Mouse (Mus musculus) forebrain, embryonic 11.5 days (tissue): ENCODE measurements around the gene Taf4. TPM values are rescaled to one million over a fixed set of nuclear protein-coding genes. Genes with fewer than 3 reads are reported as not detected.

Source experiments
- ATAC-seq: fragments of 200-750 bp; cut with Nextera tagmentation; replicated peaks from 2 replicates; pipeline ENCODE4 v1.8.0; 2017; ENCODE audit warnings: moderate TSS enrichment; ENCODE audit not compliant: low FRiP score
- DNase-seq: peaks from one replicate; pipeline ENCODE4 v3.0.0-alpha.2; 2017; ENCODE audit warnings: low spot score
- H3K27ac ChIP-seq: fragments of 300-500 bp; sonication (generic); 2 replicates; pipeline ENCODE4 v1.5.1; 2014; ENCODE audit warnings: low read depth, low read length
- H3K27me3 ChIP-seq: fragments of 300-500 bp; sonication (generic); 2 replicates; pipeline ENCODE4 v1.6.1; 2014; ENCODE audit warnings: mild to moderate bottlenecking, low read length, mixed read lengths; ENCODE audit not compliant: control insufficient read depth, insufficient read depth
- H3K36me3 ChIP-seq: fragments of 300-500 bp; sonication (generic); 2 replicates; pipeline ENCODE4 v1.6.1; 2014; ENCODE audit warnings: mild to moderate bottlenecking, low read length, moderate library complexity, mixed read lengths; ENCODE audit not compliant: control insufficient read depth, insufficient read depth
- H3K4me1 ChIP-seq: fragments of 300-500 bp; sonication (generic); replicated peaks from 2 replicates; pipeline ENCODE4 v1.6.1; 2014; ENCODE audit warnings: low read length, mixed read lengths; ENCODE audit not compliant: control insufficient read depth, insufficient read depth
- H3K4me2 ChIP-seq: fragments of 300-500 bp; sonication (generic); 2 replicates; pipeline ENCODE4 v1.6.1; 2014; ENCODE audit warnings: low read depth, mild to moderate bottlenecking, low read length, moderate library complexity, mixed read lengths; ENCODE audit not compliant: severe bottlenecking
- H3K4me3 ChIP-seq: fragments of 300-500 bp; sonication (generic); 2 replicates; pipeline ENCODE4 v1.5.1; 2014; ENCODE audit warnings: low read depth, low read length
- H3K9ac ChIP-seq: fragments of 300-500 bp; sonication (generic); 2 replicates; pipeline ENCODE4 v1.6.1; 2014; ENCODE audit warnings: low read length
- H3K9me3 ChIP-seq: fragments of 300-500 bp; sonication (generic); 2 replicates; pipeline ENCODE4 v1.6.1; 2016; ENCODE audit warnings: low read length, mixed read lengths; ENCODE audit not compliant: control insufficient read depth
- WGBS: fragments of 180-500 bp; shearing (Covaris S2); extraction: QIAGEN DNeasy Blood & Tissue Kit; methylation state at CpG from one replicate; pipeline ENCODE4 v1.1.7; 2014; 5-methylcytosine and 5-hydroxymethylcytosine counted together
- polyA plus RNA-seq: library from polyadenylated mRNA; unstranded; fragments of >200 nt; fragmentation: Nextera tagmentation; extraction: Ambion mirVana; gene quantifications from 2 replicates; pipeline ENCODE4 v1.2.1, GENCODE M21; 2014

Gene Taf4
- polyA plus RNA-seq, 1 experiment from 2014 or later = 8.2 TPM

DNA sequence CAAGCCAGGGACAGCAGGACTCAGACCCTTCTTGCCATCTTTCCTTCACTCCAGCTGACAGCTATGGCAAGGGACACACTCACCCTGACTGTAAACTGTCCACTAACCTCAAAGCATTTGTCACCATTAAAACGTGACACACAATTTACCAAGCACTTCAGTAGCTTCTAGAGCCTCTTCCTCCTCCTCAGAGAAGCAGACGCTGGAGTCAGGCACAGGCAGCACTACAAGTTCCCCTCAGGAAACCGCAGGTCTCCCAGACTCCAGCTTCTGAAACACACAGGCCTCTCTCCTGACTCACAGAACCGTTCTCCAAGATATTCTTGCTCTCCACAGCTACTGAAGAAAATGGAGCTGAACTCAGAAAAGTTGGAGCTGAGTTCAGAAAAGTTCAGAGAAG lies 39.4 kb downstream of the Taf4 start:
- no peak overlapping the region for H3K27ac ChIP-seq
- H3K4me3 ChIP-seq = no peak overlapping the region
- no peaks in the 10 kb centered on the region for H3K9me3 ChIP-seq
- ATAC-seq (no peak), DNase-seq (no peak)
- no peak overlapping the region for H3K9ac ChIP-seq
- H3K4me2 ChIP-seq = no peak overlapping the region
- no peaks in the 10 kb centered on the region for H3K4me1 ChIP-seq
- WGBS = 87% methylated on average over 4 of the region's 4 CpGs
- no peaks in the 10 kb centered on the region for H3K36me3 ChIP-seq
- H3K27me3 ChIP-seq = no peaks in the 10 kb centered on the region

DNA sequence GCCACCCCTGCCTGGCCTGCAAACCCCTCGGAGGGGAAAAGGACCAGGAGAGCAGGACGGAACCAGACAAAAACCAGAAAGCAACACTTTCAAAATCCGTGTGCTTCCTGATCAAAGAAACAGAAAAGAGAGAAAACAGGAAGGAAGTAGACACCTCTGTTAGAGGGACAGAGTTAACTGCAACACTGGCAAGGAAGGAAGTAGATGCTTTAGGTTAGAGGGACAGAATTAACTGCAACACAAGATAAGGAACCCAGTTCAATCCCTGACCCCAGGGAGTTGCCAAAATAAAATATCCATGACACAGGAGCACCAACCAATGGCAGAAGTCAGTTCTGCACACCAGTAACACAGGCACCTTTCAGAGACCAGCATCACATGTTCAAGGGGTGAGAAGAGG lies 42.3 kb downstream of the Taf4 start:
- ATAC-seq = no peak
- no peaks in the 10 kb centered on the region for H3K4me1 ChIP-seq
- H3K4me3 ChIP-seq = no peak overlapping the region
- WGBS = 83% methylated on average over 3 of the region's 3 CpGs
- no peaks in the 10 kb centered on the region for H3K36me3 ChIP-seq
- H3K9ac ChIP-seq = no peak overlapping the region
- H3K9me3 ChIP-seq = no peaks in the 10 kb centered on the region
- no peak overlapping the region for H3K27ac ChIP-seq
- H3K4me2 ChIP-seq = no peak overlapping the region
- H3K27me3 ChIP-seq = no peaks in the 10 kb centered on the region
- no peak for DNase-seq

DNA sequence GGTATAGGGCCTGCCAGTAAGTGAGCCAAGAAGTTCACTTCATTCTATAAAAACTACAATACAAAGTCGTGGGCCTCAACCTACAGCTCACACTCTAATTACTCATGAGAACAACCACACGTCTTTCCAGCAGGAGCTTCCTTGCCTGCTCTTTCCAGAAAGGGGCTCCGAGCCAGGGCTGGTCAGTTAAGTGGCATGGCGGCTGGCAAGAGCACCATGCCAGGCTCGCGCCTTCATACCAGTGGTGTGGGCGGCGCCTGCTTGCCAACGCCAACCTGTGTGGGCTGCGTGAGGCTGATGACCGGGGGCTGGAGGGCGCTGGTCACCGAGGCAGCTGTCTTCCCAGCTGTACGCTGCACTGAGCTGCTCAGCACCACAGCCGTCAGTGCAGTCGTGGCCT lies 44.7 kb downstream of the Taf4 start:
- Histone ChIP-seq H3K9ac (no peak overlapping the region), H3K9me3 (no peaks in the 10 kb centered on the region), H3K36me3 (no peaks in the 10 kb centered on the region; the same call in 1 of the 2 replicates), H3K4me3 (no peak overlapping the region), H3K27me3 (no peaks in the 10 kb centered on the region), H3K4me2 (no peak overlapping the region), H3K27ac (no peak overlapping the region), H3K4me1 (no peaks in the 10 kb centered on the region)
- ATAC-seq = no peak
- no peak for DNase-seq
- 92% methylated on average over 16 of the region's 16 CpGs for WGBS

DNA sequence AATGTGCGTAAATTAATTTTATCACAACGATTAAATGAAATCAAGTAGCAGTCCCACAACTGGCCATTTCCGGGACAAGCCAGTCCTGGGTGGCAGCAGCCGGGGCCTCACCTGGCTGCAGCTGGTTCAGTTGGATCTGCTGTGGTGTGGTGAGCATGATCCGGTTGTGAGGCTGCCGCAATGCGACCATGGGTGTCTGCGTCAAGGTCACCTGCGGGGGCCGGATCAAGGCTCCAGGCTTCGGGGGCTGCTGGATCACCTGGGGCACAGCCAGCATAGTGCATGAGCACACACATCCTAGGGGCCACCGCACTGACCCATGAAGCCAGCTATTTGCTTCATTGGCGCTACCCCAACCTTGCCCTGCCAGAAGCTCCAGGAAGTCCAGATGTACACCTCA lies 47.3 kb downstream of the Taf4 start:
- Histone ChIP-seq H3K36me3 (peaks cover under 1% of the 10 kb centered on the region), H3K9me3 (no peaks in the 10 kb centered on the region), H3K4me3 (no peak overlapping the region), H3K9ac (no peak overlapping the region), H3K4me1 (no peaks in the 10 kb centered on the region), H3K4me2 (no peak overlapping the region), H3K27me3 (no peaks in the 10 kb centered on the region), H3K27ac (no peak overlapping the region)
- WGBS = 95% methylated on average over 13 of the region's 13 CpGs
- DNase-seq (no peak), ATAC-seq (no peak)

DNA sequence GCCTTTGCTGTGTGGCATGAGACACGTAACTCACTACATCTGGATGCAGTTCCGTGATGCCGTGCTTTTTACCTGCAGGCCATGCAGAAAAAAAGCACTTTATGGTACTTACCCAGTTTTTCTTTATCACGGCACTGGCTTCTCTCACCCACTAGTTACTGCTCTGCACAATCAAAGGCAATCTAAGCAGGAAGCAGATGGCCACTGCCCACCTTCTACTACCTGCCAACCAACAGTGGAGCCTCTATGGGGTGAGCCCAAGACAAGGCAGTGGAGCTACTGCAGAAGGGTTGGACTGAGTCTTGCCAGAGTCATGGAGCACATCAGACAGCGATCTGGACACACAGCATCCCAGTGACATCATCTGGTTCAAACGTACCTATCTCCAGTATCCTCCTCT lies 52.4 kb downstream of the Taf4 start:
- Histone ChIP-seq H3K36me3 (peaks cover 20% of the 10 kb centered on the region), H3K27me3 (no peaks in the 10 kb centered on the region), H3K4me2 (no peak overlapping the region), H3K4me3 (no peak overlapping the region), H3K4me1 (no peaks in the 10 kb centered on the region), H3K9me3 (no peaks in the 10 kb centered on the region), H3K27ac (no peak overlapping the region), H3K9ac (no peak overlapping the region)
- DNase-seq = no peak
- no peak for ATAC-seq
- 94% methylated on average over 6 of the region's 6 CpGs for WGBS

DNA sequence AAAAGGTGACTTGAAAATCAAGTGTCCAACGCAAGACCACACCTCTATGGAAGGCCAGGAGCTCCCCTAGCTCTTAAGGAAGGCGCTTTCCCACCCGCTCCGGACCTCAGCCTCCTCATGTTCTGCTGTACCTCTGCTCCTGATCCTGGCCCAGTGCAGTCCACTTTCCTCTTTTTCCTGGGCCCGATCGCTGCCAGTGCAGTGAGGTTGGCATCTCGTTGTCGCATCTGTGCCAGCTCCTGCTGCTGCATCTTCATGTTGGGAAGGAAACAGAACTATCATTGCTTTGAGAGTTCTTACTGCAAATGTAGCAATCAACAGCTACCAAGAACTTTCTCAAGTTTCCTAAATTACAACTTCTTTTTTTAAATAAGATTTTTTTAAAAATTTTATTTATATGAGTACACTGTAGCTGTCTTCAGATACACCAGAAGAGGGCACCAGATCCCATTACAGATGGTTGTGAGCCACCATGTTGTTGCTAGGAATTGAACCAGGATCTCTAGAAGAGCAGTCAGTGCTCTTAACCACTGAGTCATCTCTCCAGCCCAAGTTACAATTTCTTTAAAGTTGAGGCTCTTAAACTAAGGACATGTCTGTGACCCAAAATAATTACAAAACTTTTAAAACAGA lies 55.3 kb downstream of the Taf4 start:
- H3K27me3 ChIP-seq = no peaks in the 10 kb centered on the region
- H3K27ac ChIP-seq = no peak overlapping the region
- H3K4me1 ChIP-seq = no peaks in the 10 kb centered on the region
- H3K36me3 ChIP-seq = peaks cover 20% of the 10 kb centered on the region
- ATAC-seq = no peak
- H3K4me3 ChIP-seq = no peak overlapping the region
- no peaks in the 10 kb centered on the region for H3K9me3 ChIP-seq
- no peak overlapping the region for H3K4me2 ChIP-seq
- no peak overlapping the region for H3K9ac ChIP-seq
- WGBS = 96% methylated on average over 8 of the region's 8 CpGs
- DNase-seq = no peak

DNA sequence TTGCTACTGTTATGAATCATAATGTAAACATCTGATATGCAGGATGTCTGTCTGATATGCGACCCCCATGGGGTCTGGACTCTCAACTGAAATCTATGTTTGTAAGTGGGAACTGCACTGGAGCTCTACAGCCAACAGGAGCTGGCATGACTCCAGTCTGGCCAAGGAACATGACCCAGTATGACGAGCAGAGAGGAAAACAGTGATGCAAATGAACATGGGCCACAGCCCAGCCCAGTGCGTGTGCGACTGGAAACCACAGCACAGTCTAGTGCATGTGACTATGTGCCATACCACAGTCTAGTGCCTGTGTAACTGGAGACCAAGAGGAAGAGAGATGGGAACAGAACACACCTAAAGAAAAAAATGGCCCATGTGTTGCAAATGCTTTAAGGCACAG lies 56.4 kb downstream of the Taf4 start:
- no peak for DNase-seq
- no peaks in the 10 kb centered on the region for H3K4me1 ChIP-seq
- no peak for ATAC-seq
- WGBS = 92% methylated on average over 4 of the region's 4 CpGs
- no peak overlapping the region for H3K4me3 ChIP-seq
- H3K27ac ChIP-seq = no peak overlapping the region
- no peaks in the 10 kb centered on the region for H3K27me3 ChIP-seq
- peaks cover 20% of the 10 kb centered on the region for H3K36me3 ChIP-seq
- no peak overlapping the region for H3K4me2 ChIP-seq
- no peak overlapping the region for H3K9ac ChIP-seq
- no peaks in the 10 kb centered on the region for H3K9me3 ChIP-seq

DNA sequence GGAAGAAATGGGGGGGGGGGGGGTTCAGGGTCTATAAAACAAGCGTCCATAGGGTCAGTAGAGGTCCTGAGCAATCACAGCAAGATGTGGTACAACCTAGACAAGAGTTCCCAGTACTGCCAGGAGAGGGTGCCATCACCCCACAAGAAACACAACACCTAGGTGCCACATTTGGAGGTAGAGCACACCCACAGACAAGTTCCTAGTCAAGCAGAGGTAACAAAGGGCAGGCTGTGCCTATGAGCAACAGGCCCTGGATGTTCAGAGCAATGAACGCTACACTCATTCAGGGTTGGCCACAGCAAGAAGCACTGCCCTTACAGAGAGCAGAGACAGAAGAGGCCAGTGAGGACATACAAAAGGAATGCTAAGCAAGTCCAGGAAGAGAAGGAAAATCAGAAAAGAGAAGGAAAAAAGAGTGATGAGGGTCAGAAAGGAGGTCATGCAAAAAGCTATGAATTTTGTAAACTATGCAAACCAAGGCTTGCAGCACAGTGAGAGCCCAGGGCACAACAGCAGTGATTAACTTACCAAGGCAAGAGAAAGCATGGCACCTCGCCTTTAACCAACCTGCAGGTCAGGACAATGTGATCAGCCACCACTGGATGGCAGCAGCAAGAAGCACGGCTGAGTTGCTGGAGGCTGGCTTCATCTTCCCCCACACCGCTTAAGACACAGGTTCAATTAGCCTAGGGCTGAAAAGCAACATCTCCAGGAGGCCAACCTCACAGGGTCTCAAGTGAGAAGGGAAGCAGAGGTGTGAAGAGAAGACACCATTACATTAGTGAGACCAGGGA lies 59.4 kb downstream of the Taf4 start:
- no peak overlapping the region; the same call in 1 of the 2 replicates for H3K27ac ChIP-seq
- ATAC-seq = peak; percentile 73
- no peaks in the 10 kb centered on the region for H3K4me1 ChIP-seq
- H3K9ac ChIP-seq = no peak overlapping the region
- DNase-seq = peak; percentile 75
- WGBS = 34% methylated on average over 5 of the region's 5 CpGs
- no peak overlapping the region for H3K4me3 ChIP-seq
- H3K27me3 ChIP-seq = no peaks in the 10 kb centered on the region
- no peak overlapping the region for H3K4me2 ChIP-seq
- H3K36me3 ChIP-seq = peaks cover 17% of the 10 kb centered on the region
- no peaks in the 10 kb centered on the region for H3K9me3 ChIP-seq

DNA sequence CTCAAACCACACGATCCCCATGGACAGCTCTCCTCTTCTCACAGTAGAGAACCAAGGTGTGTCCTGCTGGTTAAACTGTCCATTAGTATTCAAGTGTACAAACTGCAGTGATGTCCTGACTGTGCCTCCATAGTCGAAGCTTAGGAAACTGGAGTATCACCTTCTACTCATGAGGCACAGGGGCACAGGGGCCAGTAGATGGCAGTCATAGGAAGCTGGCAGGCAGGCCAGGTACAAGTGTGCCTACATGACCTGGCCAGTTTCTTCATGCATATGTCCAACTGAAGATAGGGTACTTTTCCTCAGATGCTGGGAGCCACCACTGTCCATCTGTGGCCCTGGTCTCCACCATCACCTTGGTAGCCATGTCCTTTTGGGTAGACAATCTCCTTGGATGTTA lies 62.2 kb downstream of the Taf4 start:
- Histone ChIP-seq H3K9ac (no peak overlapping the region), H3K27ac (no peak overlapping the region), H3K27me3 (no peaks in the 10 kb centered on the region), H3K4me2 (no peak overlapping the region), H3K4me3 (no peak overlapping the region), H3K36me3 (peaks cover 13% of the 10 kb centered on the region; the same call in 1 of the 2 replicates), H3K9me3 (no peaks in the 10 kb centered on the region), H3K4me1 (no peaks in the 10 kb centered on the region)
- DNase-seq = no peak
- ATAC-seq = no peak
- 90% methylated on average over 2 of the region's 2 CpGs for WGBS
